Mouse (Mus musculus): ENCODE results near the gene Scly.

- TF ChIP-seq USF1 (IDR thresholded peaks at IDR 0.05; ENCODE audit: low read depth, low read length) (no peak), POLR2A (IDR thresholded peaks at IDR 0.05; ENCODE audit: control insufficient read depth in 1 of 2, insufficient read depth in 1 of 2, low read depth in 1 of 2, low read length in 2 of 2, poor library complexity in 1 of 2) (no peak), BHLHE40 (IDR thresholded peaks at IDR 0.05; ENCODE audit: borderline replicate concordance, low read depth, low read length) (no peak), MYC (IDR thresholded peaks at IDR 0.05; ENCODE audit: low read depth, low read length) (no peak), NELFE (IDR thresholded peaks at IDR 0.05; ENCODE audit: low read depth, low read length) (no peak), HCFC1 (IDR thresholded peaks at IDR 0.05; ENCODE audit: low read depth, low read length) (no peak), CTCF (IDR thresholded peaks at IDR 0.05 in 2 of 3, conservative IDR thresholded peaks at IDR 0.05 in 1 of 3; ENCODE audit: control insufficient read depth in 1 of 3, insufficient read depth in 1 of 3, low read depth in 2 of 3, low read length in 3 of 3, poor library complexity in 1 of 3, severe bottlenecking in 1 of 3) (no peak), RCOR1 (IDR thresholded peaks at IDR 0.05; ENCODE audit: low read depth, low read length) (no peak), MYB (IDR thresholded peaks at IDR 0.05; ENCODE audit: low read depth, low read length) (no peak), KAT2A (conservative IDR thresholded peaks at IDR 0.05; ENCODE audit: low read depth, low read length) (no peak)
These were observed 14.1 kb downstream of the Scly start for GRCm38 (mm10) chr1:91312273-91312672.

Data from MEL (cell line).